Mouse (Mus musculus) CH12.LX (cell line): ENCODE measurements around the gene Sgsh.

Experiments
- CTCF ChIP-seq, 2 experiments: IDR thresholded peaks in 1 of 2; conservative IDR thresholded peaks in 1 of 2; 2 replicates each; pipeline ENCODE4 v1.5.1; 2011 to 2012; ENCODE audit warnings: low read depth in 2 of 2, low read length in 2 of 2, improper control_type of control experiment in 1 of 2, inconsistent platforms in 1 of 2, mild to moderate bottlenecking in 1 of 2, moderate library complexity in 1 of 2
- E2F4 ChIP-seq: IDR thresholded peaks from 2 replicates; pipeline ENCODE4 v1.6.1; 2011; ENCODE audit warnings: low read depth, low read length, improper control_type of control experiment; ENCODE audit not compliant: insufficient replicate concordance
- JUND ChIP-seq: conservative IDR thresholded peaks from 2 replicates; pipeline ENCODE4 v1.6.1; 2011; ENCODE audit warnings: low read depth, low read length, improper control_type of control experiment
- MAX ChIP-seq: IDR thresholded peaks from 2 replicates; pipeline ENCODE4 v1.6.1; 2011; ENCODE audit warnings: low read length, improper control_type of control experiment
- POLR2A ChIP-seq: IDR thresholded peaks from 2 replicates; pipeline ENCODE4 v1.6.1; 2011; ENCODE audit warnings: low read depth, mild to moderate bottlenecking, improper control_type of control experiment, low read length
- TCF12 ChIP-seq: IDR thresholded peaks from 2 replicates; pipeline ENCODE4 v1.6.1; 2014; ENCODE audit warnings: low read depth, mild to moderate bottlenecking, inconsistent platforms, low read length, improper control_type of control experiment

DNA sequence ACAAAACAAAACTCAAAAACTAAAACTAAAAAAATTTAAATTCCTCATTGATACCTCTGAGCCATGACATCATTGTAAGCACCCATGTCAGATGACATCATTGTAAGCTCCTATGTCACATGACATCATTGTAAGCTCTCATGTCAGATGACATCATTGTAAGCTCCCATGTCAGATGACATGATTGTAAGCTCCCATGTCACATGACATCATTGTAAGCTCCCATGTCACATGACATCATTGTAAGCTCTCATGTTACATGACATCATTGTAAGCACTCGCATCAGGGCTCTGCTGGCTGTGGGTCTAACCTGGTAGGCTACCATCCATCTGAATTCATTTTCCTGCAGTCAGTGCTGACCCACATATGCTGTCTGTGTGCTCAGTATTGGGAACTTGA is 23.2 kb upstream of the Sgsh start:
- TF ChIP-seq TCF12 (no peak), CTCF (conservative IDR thresholded peaks at IDR 0.05 in 1 of 2, IDR thresholded peaks at IDR 0.05 in 1 of 2; ENCODE audit: low read depth in 2 of 2, low read length in 2 of 2) (no peak), POLR2A (no peak), MAX (no peak), JUND (no peak), E2F4 (no peak)
